Mouse (Mus musculus) erythroblast, embryonic 14.5 days (primary cell): Measurements from ENCODE around the gene Trpc6.

ENCODE experiments used
- GATA1 ChIP-seq: IDR thresholded peaks from 2 replicates; pipeline ENCODE4 v1.6.1; 2012; ENCODE audit warnings: low read length, inconsistent platforms, mixed read lengths
- TAL1 ChIP-seq: IDR thresholded peaks from 3 replicates; pipeline ENCODE4 v1.6.1; 2012; ENCODE audit warnings: low read length, inconsistent platforms, mixed read lengths

DNA sequence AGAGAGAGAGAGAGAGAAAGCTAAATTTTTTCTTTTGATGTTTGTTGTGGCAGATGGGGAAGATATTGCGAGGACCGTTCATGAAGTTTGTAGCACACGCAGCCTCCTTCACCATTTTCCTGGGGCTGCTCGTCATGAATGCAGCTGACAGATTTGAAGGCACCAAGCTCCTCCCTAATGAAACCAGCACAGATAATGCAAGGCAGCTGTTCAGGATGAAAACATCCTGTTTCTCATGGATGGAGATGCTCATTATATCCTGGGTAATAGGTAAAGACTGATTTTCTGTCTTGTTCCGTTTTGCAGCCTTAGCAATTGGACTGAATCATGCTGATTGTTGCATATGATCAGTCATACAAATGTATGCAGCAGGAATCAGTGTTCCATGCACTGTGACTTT, 99.5 kb downstream of the Trpc6 start:
- TF ChIP-seq GATA1: no peak
- TF ChIP-seq TAL1: no peak
